Mouse (Mus musculus) brain, embryonic 14.5 days (tissue): ENCODE measurements around the gene Acsm5.

ENCODE experiments used
- CTCF ChIP-seq: fragments of 200-500 bp; IDR thresholded peaks from 2 replicates; pipeline ENCODE4 v1.5.1; 2012; ENCODE audit warnings: inconsistent platforms, mild to moderate bottlenecking, moderate library complexity, borderline replicate concordance; ENCODE audit not compliant: insufficient read depth, insufficient read length; ENCODE audit errors: extremely low read depth
- POLR2A ChIP-seq: fragments of 200-500 bp; IDR thresholded peaks from 2 replicates; pipeline ENCODE4 v1.6.1; 2012; ENCODE audit warnings: mild to moderate bottlenecking, inconsistent platforms, borderline replicate concordance; ENCODE audit not compliant: poor library complexity, insufficient read depth, insufficient read length, severe bottlenecking; ENCODE audit errors: extremely low read depth

GRCm38 (mm10) chr7:119560452-119560835 lies 41.2 kb downstream of the Acsm5 start:
- no peak for TF ChIP-seq CTCF
- TF ChIP-seq POLR2A, result no peak
